Mouse (Mus musculus) C2C12 (cell line): ENCODE measurements around the gene Vmn2r107. TPM values are rescaled to one million over a fixed set of nuclear protein-coding genes. Genes with fewer than 3 reads are reported as not detected.

Experiments used
- H3K27me3 ChIP-seq: one replicate; pipeline ENCODE4 v1.6.1; 2011; ENCODE audit not compliant: control insufficient read depth, insufficient read depth, insufficient read length
- H3K36me3 ChIP-seq: one replicate; pipeline ENCODE4 v1.6.1; 2011; ENCODE audit not compliant: control insufficient read depth, insufficient read depth
- H3K4me3 ChIP-seq: one replicate; pipeline ENCODE4 v1.5.1; 2011; ENCODE audit warnings: mild to moderate bottlenecking, control low read depth; ENCODE audit not compliant: poor library complexity, insufficient read depth, severe bottlenecking
- H3K79me2 ChIP-seq: one replicate; pipeline ENCODE4 v1.6.1; 2011; ENCODE audit not compliant: control insufficient read depth, insufficient read depth
- H3K79me3 ChIP-seq: one replicate; pipeline ENCODE4 v1.6.1; 2011; ENCODE audit warnings: low read depth, control low read depth
- H3ac ChIP-seq: one replicate; pipeline ENCODE3; 2011; ENCODE audit warnings: low read depth; ENCODE audit not compliant: control insufficient read depth, insufficient read length
- CEBPB ChIP-seq: IDR thresholded peaks from one replicate; pipeline ENCODE4 v1.6.1; 2011; ENCODE audit warnings: low read depth, mild to moderate bottlenecking, control low read depth, moderate library complexity
- CTCF ChIP-seq: IDR thresholded peaks from one replicate; pipeline ENCODE4 v1.5.1; 2011; ENCODE audit not compliant: control insufficient read depth, insufficient read depth, insufficient read length
- FOSL1 ChIP-seq: IDR thresholded peaks from one replicate; pipeline ENCODE4 v1.8.0; 2011; ENCODE audit warnings: mild to moderate bottlenecking, low read length; ENCODE audit not compliant: poor library complexity, insufficient read depth, severe bottlenecking
- MAX ChIP-seq: IDR thresholded peaks from one replicate; pipeline ENCODE4 v1.6.1; 2011; ENCODE audit warnings: mild to moderate bottlenecking, control low read depth
- MYOD1 ChIP-seq: IDR thresholded peaks from one replicate; pipeline ENCODE4 v1.6.1; 2011; ENCODE audit warnings: low read depth; ENCODE audit not compliant: control insufficient read depth, insufficient read length
- MYOG ChIP-seq: IDR thresholded peaks from one replicate; pipeline ENCODE4 v1.6.1; 2011; ENCODE audit not compliant: control insufficient read depth, insufficient read length; ENCODE audit errors: extremely low read depth
- USF1 ChIP-seq: IDR thresholded peaks from one replicate; pipeline ENCODE4 v1.6.1; 2011; ENCODE audit warnings: low read depth, mild to moderate bottlenecking, control low read depth, moderate library complexity
- long read RNA-seq, 2 experiments: library from polyadenylated mRNA; unstranded; transcript quantifications; one replicate each; pipeline ENCODE4 v2.0.0; 2019 to 2020
- polyA plus RNA-seq: library from polyadenylated mRNA; unstranded; fragments of >200 nt; fragmentation: generic; extraction: Trizol; gene quantifications from one replicate; pipeline ENCODE4 v1.2.1, GENCODE M21; 2012; ENCODE audit warnings: missing spikeins

Vmn2r107 gene
- polyA plus RNA-seq, result not detected
- long read RNA-seq, experiment 1, result 0 reads
- long read RNA-seq, experiment 2, result 0 reads

DNA sequence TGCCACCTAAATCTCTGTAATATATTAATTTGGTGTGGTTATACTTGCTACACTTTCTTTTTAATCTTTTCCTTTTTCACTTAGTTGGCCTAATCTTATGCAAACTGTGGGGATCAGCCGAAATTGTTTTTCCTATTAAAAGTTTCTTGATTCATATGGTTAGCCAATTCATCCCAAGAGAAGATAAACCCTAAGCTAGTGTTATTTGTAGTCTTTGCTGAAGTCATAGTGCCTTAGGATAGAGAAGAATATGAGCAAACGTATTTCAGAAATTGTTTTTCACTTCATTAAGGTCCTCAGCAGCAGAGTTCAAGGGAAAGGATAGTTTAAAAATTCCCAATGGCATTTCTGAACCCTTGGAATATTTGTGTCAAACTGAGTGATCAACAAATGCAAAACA, at the start of gene Vmn2r107:
Gene Vmn2r107, plus strand, starts transcription at position 301 of the 400 bp plus-strand sequence.
- Histone ChIP-seq H3K4me3 (no peak within 1 kb of the TSS), H3K36me3 (no peaks in the 10 kb centered on the region), H3K27me3 (no peaks in the 10 kb centered on the region), H3K79me2 (no peaks in the 10 kb centered on the region), H3ac (no peak within 1 kb of the TSS), H3K79me3 (no peaks in the 10 kb centered on the region)
- TF ChIP-seq CTCF, result no peak

DNA sequence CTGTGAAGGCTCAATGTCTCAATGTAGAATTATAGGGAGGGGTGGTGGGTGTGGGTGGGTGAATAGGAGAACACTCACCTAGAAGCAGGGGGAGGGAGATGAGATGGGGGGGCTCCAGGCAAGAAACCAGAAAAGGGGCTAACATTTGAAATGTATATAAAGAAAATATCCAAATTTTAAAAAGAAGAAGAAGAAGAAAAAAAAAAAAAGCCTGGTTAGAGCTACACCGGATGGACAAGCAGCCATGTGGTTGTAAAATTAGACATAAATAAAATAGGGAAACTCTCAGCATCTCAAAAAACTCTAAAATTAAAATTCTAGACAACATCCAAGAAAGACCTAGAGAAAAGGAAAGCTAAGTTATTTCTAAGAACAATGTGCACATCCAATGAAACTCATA, 39.3 kb upstream of the Vmn2r107 start:
- no peak for TF ChIP-seq CEBPB
- TF ChIP-seq USF1, result no peak
- no peak for TF ChIP-seq MYOD1
- no peak for TF ChIP-seq CTCF
- TF ChIP-seq MAX, result no peak
- TF ChIP-seq FOSL1, result no peak
- no peak for TF ChIP-seq MYOG
- Histone ChIP-seq H3K4me3 (no peak overlapping the region), H3K79me2 (no peaks in the 10 kb centered on the region), H3ac (no peak overlapping the region), H3K27me3 (no peaks in the 10 kb centered on the region), H3K36me3 (no peaks in the 10 kb centered on the region), H3K79me3 (no peaks in the 10 kb centered on the region)

DNA sequence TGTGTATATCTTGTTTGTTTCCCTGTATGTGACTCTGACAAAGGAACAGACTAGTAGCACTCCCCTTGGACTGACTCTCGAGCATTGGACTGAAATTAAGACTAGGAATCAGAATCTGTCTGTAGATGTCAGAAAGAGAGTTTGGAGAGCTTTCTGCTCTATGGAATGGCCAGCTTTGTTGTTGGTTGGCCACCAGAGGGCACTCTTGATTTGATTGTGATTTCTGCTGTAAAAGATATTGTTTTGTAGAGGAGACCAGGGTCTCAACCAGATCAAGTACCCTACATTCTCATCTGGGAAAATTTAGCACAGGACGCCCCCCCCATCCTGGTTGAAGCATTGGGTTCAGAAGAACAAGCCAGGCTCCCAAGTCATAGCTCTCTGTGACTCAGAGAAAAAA, 54.1 kb downstream of the Vmn2r107 start:
- Histone ChIP-seq H3K4me3 (no peak overlapping the region), H3ac (no peak overlapping the region), H3K36me3 (no peaks in the 10 kb centered on the region), H3K27me3 (no peaks in the 10 kb centered on the region), H3K79me2 (no peaks in the 10 kb centered on the region), H3K79me3 (no peaks in the 10 kb centered on the region)
- TF ChIP-seq FOSL1 (no peak), CEBPB (no peak), MYOG (no peak), MAX (no peak), MYOD1 (no peak), USF1 (no peak), CTCF (no peak)

DNA sequence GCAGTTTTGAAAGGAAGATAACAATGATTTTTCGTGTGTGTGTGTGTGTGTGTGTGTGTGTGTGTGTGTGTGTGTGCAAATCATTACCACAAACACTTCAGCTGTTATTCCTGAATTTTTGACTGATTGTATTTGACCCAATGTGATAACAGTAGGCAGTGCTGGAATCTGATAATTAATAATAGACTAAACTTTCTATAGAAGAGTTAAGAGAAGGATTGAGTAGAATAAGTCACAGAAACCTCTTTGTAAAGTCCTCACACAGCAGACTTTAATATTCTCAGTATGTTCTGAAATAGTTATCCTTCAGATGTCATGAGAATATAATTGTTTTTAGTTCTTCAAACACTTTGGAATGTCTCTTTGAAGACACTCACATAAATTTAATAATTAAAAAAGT, 68.8 kb downstream of the Vmn2r107 start, which contains the start of gene Vmn1r224:
Gene Vmn1r224, plus strand, starts transcription at position 301 of the 400 bp plus-strand sequence.
- TF ChIP-seq MYOD1 (no peak), MAX (no peak), MYOG (no peak), FOSL1 (no peak), CTCF (no peak), USF1 (no peak), CEBPB (no peak)
- H3K36me3 ChIP-seq, result no peaks in the 10 kb centered on the region
- H3ac ChIP-seq, result no peak within 1 kb of the TSS
- no peaks in the 10 kb centered on the region for H3K79me2 ChIP-seq
- H3K79me3 ChIP-seq, result no peaks in the 10 kb centered on the region
- no peak within 1 kb of the TSS for H3K4me3 ChIP-seq
- no peaks in the 10 kb centered on the region for H3K27me3 ChIP-seq

Other genes starting within 250 kb of the Vmn2r107 start
- gene Fpr-rs7, start 231.0 kb upstream of the Vmn2r107 start, polyA plus RNA-seq, result not detected
- gene Fpr-rs6, start 162.1 kb upstream of the Vmn2r107 start, polyA plus RNA-seq, result not detected
- not detected for gene Vmn2r105, start 110.2 kb upstream of the Vmn2r107 start, polyA plus RNA-seq
- gene Vmn2r106, start 59.7 kb upstream of the Vmn2r107 start, polyA plus RNA-seq, result not detected
- gene Vmn1r224, start 68.9 kb downstream of the Vmn2r107 start, polyA plus RNA-seq, result not detected
- not detected for gene Vmn2r108, start 136.1 kb downstream of the Vmn2r107 start, polyA plus RNA-seq
- not detected for gene Vmn1r225, start 152.9 kb downstream of the Vmn2r107 start, polyA plus RNA-seq
- gene Vmn2r109, start 219.5 kb downstream of the Vmn2r107 start, polyA plus RNA-seq, result not detected